Mouse (Mus musculus): ENCODE measurements around the gene Ank3. TPM values are rescaled to one million over a fixed set of nuclear protein-coding genes. Genes with fewer than 3 reads are reported as not detected.

Ank3 gene
- total RNA-seq, 2 experiments from 2014 or later = not detected

GRCm38 (mm10) chr10:69533505-69534388, 135.2 kb downstream of the Ank3 start:
- no peak for ATAC-seq (ENCODE audit: poor library complexity, severe bottlenecking)

- ATAC-seq (ENCODE audit: poor library complexity, severe bottlenecking) = no peak
Observed at GRCm38 (mm10) chr10:69534716-69535115, 136.1 kb downstream of the Ank3 start.

- ATAC-seq (ENCODE audit: poor library complexity, severe bottlenecking) = no peak
Observed at GRCm38 (mm10) chr10:69535123-69535930, 136.8 kb downstream of the Ank3 start.

- no peak for ATAC-seq (ENCODE audit: poor library complexity, severe bottlenecking)
Observed at GRCm38 (mm10) chr10:69535931-69536200, 137.3 kb downstream of the Ank3 start.

GRCm38 (mm10) chr10:69536372-69537075, 138.0 kb downstream of the Ank3 start:
- no peak for ATAC-seq (ENCODE audit: poor library complexity, severe bottlenecking)

GRCm38 (mm10) chr10:69538236-69538635, 139.7 kb downstream of the Ank3 start:
- no peak for ATAC-seq (ENCODE audit: poor library complexity, severe bottlenecking)

GRCm38 (mm10) chr10:69542439-69542838, 143.9 kb downstream of the Ank3 start:
- ATAC-seq (ENCODE audit: poor library complexity, severe bottlenecking) = no peak

- no peak for ATAC-seq (ENCODE audit: poor library complexity, severe bottlenecking)
Observed at GRCm38 (mm10) chr10:69543876-69544620, 145.5 kb downstream of the Ank3 start.

- no peak for ATAC-seq (ENCODE audit: poor library complexity, severe bottlenecking)
Observed at GRCm38 (mm10) chr10:69544653-69545052, 146.1 kb downstream of the Ank3 start.

GRCm38 (mm10) chr10:69545936-69546335, 147.4 kb downstream of the Ank3 start:
- ATAC-seq (ENCODE audit: poor library complexity, severe bottlenecking) = no peak

- ATAC-seq (ENCODE audit: poor library complexity, severe bottlenecking) = no peak
Observed at GRCm38 (mm10) chr10:69546643-69547042, 148.1 kb downstream of the Ank3 start.

- ATAC-seq (ENCODE audit: poor library complexity, severe bottlenecking) = no peak
Observed at GRCm38 (mm10) chr10:69548771-69549170, 150.2 kb downstream of the Ank3 start.

GRCm38 (mm10) chr10:69549221-69549620, 150.6 kb downstream of the Ank3 start:
- no peak for ATAC-seq (ENCODE audit: poor library complexity, severe bottlenecking)

- no peak for ATAC-seq (ENCODE audit: poor library complexity, severe bottlenecking)
Observed at GRCm38 (mm10) chr10:69550824-69551223, 152.3 kb downstream of the Ank3 start.

- no peak for ATAC-seq (ENCODE audit: poor library complexity, severe bottlenecking)
Observed at GRCm38 (mm10) chr10:69553091-69553490, 154.5 kb downstream of the Ank3 start.

GRCm38 (mm10) chr10:69555592-69555991, 157.0 kb downstream of the Ank3 start:
- ATAC-seq (ENCODE audit: poor library complexity, severe bottlenecking) = no peak

GRCm38 (mm10) chr10:69556278-69556677, 157.7 kb downstream of the Ank3 start:
- ATAC-seq (ENCODE audit: poor library complexity, severe bottlenecking) = no peak

- ATAC-seq (ENCODE audit: poor library complexity, severe bottlenecking) = no peak
Observed at GRCm38 (mm10) chr10:69560237-69560636, 161.7 kb downstream of the Ank3 start.

GRCm38 (mm10) chr10:69562931-69563330, 164.4 kb downstream of the Ank3 start:
- ATAC-seq (ENCODE audit: poor library complexity, severe bottlenecking) = no peak

- ATAC-seq (ENCODE audit: poor library complexity, severe bottlenecking) = no peak
Observed at GRCm38 (mm10) chr10:69565052-69565451, 166.5 kb downstream of the Ank3 start.

- ATAC-seq (ENCODE audit: poor library complexity, severe bottlenecking) = no peak
Observed at GRCm38 (mm10) chr10:69568976-69569375, 170.4 kb downstream of the Ank3 start.
